10 mouse cellular contexts compared by ENCODE assay signal in genomic region chr16:18052322-18052721, GRCm38 (mm10). TPM values are rescaled to one million over a fixed set of nuclear protein-coding genes. Genes with fewer than 3 reads are reported as not detected.
DNase-seq lines count a peak whose midpoint lies in the region; ATAC-seq and TF ChIP-seq lines count a peak whose summit lies in the region.
"Had no signal": no experiment of that assay in that cellular context is flagged by ENCODE, and none has a peak within 500 bp of the region (broad histone marks: within the 10 kb centered on the region; RNA-seq: fewer than 3 reads in every experiment).

No protein-coding gene starts in this region.

- no peak overlapping the region for H3K9ac ChIP-seq in lung, embryonic 14.5 days
- no peak overlapping the region for H3K9ac ChIP-seq in forebrain, embryonic 13.5 days
- no peak overlapping the region for H3K9ac ChIP-seq in hindbrain, embryonic 15.5 days
- H3K9ac ChIP-seq in neural tube, embryonic 13.5 days = no peak overlapping the region

- no peaks in the 10 kb centered on the region for H3K36me3 ChIP-seq in lung, embryonic 14.5 days (ENCODE audit: insufficient read depth)
- H3K36me3 ChIP-seq in forebrain, embryonic 13.5 days (ENCODE audit: poor library complexity, severe bottlenecking) = no peaks in the 10 kb centered on the region
- H3K36me3 ChIP-seq in hindbrain, embryonic 15.5 days = no peaks in the 10 kb centered on the region
- H3K36me3 ChIP-seq in neural tube, embryonic 13.5 days = no peaks in the 10 kb centered on the region
- H3K36me3 ChIP-seq: heart, embryonic 13.5 days had no signal

- no peaks in the 10 kb centered on the region for H3K27me3 ChIP-seq in lung, embryonic 14.5 days (ENCODE audit: insufficient read depth, low read length)
- H3K27me3 ChIP-seq in forebrain, embryonic 13.5 days = peaks cover 8% of the 10 kb centered on the region; the same call in 1 of the 2 replicates
- H3K27me3 ChIP-seq in hindbrain, embryonic 15.5 days = no peaks in the 10 kb centered on the region
- peaks cover 2% of the 10 kb centered on the region; the same call in 1 of the 2 replicates for H3K27me3 ChIP-seq in neural tube, embryonic 13.5 days

- WGBS in lung, embryonic 14.5 days = 51% methylated on average over 7 of the region's 7 CpGs
- WGBS in forebrain, embryonic 13.5 days = 55% methylated on average over 7 of the region's 7 CpGs
- WGBS in hindbrain, embryonic 15.5 days = 50% methylated on average over 7 of the region's 7 CpGs
- 54% methylated on average over 7 of the region's 7 CpGs for WGBS in neural tube, embryonic 13.5 days

- peak; percentile 43; the same call in 1 of the 2 replicates for ATAC-seq in lung, embryonic 14.5 days (ENCODE audit: insufficient read depth)
- peak; percentile 60 for ATAC-seq in forebrain, embryonic 13.5 days
- ATAC-seq in hindbrain, embryonic 15.5 days (ENCODE audit: low FRiP score, low read depth) = peak; percentile 40; the same call in 1 of the 2 replicates
- ATAC-seq in neural tube, embryonic 13.5 days (ENCODE audit: low read depth) = peak; percentile 53

- H3K9me3 ChIP-seq in lung, embryonic 14.5 days (ENCODE audit: low read depth, low read length) = no peaks in the 10 kb centered on the region
- H3K9me3 ChIP-seq in forebrain, embryonic 13.5 days (replicated peaks) = no peaks in the 10 kb centered on the region
- H3K9me3 ChIP-seq in hindbrain, embryonic 15.5 days = no peaks in the 10 kb centered on the region
- no peaks in the 10 kb centered on the region for H3K9me3 ChIP-seq in neural tube, embryonic 13.5 days
- H3K9me3 ChIP-seq: heart, embryonic 13.5 days had no signal

- no peak overlapping the region for H3K4me3 ChIP-seq in lung, embryonic 14.5 days (ENCODE audit: low read depth, low read length)
- no peak overlapping the region for H3K4me3 ChIP-seq in forebrain, embryonic 13.5 days
- H3K4me3 ChIP-seq in hindbrain, embryonic 15.5 days = no peak overlapping the region
- no peak overlapping the region for H3K4me3 ChIP-seq in neural tube, embryonic 13.5 days
- H3K4me3 ChIP-seq: heart, embryonic 13.5 days had no signal

- TF ChIP-seq CTCF in lung, embryonic 14.5 days (IDR thresholded peaks at IDR 0.05; ENCODE audit: low read depth) = no peak

- no peak overlapping the region for H3K4me2 ChIP-seq in lung, embryonic 14.5 days
- no peak overlapping the region for H3K4me2 ChIP-seq in forebrain, embryonic 13.5 days
- peak overlapping the region; percentile 44; the same call in 1 of the 2 replicates for H3K4me2 ChIP-seq in hindbrain, embryonic 15.5 days
- no peak overlapping the region for H3K4me2 ChIP-seq in neural tube, embryonic 13.5 days

- no peak for DNase-seq in lung, embryonic 14.5 days
- no peak for DNase-seq in lung, postnatal 25 days (ENCODE audit: low spot score)
- no peak for DNase-seq in layer of hippocampus, postnatal 10 days (ENCODE audit: low spot score in 2 of 2)
- no peak for DNase-seq in urinary bladder, postnatal 10 days (ENCODE audit: low spot score)
- DNase-seq in spleen, postnatal 14 days (ENCODE audit: low spot score in 2 of 2) = no peak

- no peaks in the 10 kb centered on the region for H3K4me1 ChIP-seq in lung, embryonic 14.5 days (ENCODE audit: insufficient read depth)
- H3K4me1 ChIP-seq in forebrain, embryonic 13.5 days = no peaks in the 10 kb centered on the region
- peaks cover 4% of the 10 kb centered on the region for H3K4me1 ChIP-seq in hindbrain, embryonic 15.5 days (replicated peaks)
- peaks cover 4% of the 10 kb centered on the region for H3K4me1 ChIP-seq in neural tube, embryonic 13.5 days (replicated peaks)

- H3K27ac ChIP-seq in lung, embryonic 14.5 days (ENCODE audit: low read depth) = no peak overlapping the region
- H3K27ac ChIP-seq in forebrain, embryonic 13.5 days = no peak overlapping the region
- H3K27ac ChIP-seq in hindbrain, embryonic 15.5 days (replicated peaks) = no peak overlapping the region
- no peak overlapping the region for H3K27ac ChIP-seq in neural tube, embryonic 13.5 days (replicated peaks)
- H3K27ac ChIP-seq: heart, embryonic 13.5 days; macrophage had no signal

RNA-seq across cellular contexts. Expression of gene Dgcr6, which starts 0.3 kb away (rescaled TPM):
- 93.8 and 97.3 TPM in 2 replicates for polyA plus RNA-seq in lung, embryonic 14.5 days (2014; fragmentation: Nextera tagmentation; extraction: Ambion mirVana)
- 164 and 168 TPM in 2 replicates for polyA plus RNA-seq in forebrain, embryonic 13.5 days (2015; fragmentation: Nextera tagmentation; extraction: Ambion mirVana)
- polyA plus RNA-seq in hindbrain, embryonic 15.5 days (2015; fragmentation: Nextera tagmentation; extraction: Ambion mirVana) = 155 and 158 TPM in 2 replicates
- polyA plus RNA-seq in neural tube, embryonic 13.5 days (2015; fragmentation: Nextera tagmentation; extraction: Ambion mirVana) = 170 and 172 TPM in 2 replicates
- 100 to 1,000 TPM in 1 of 2 experiments, 10 to 100 TPM in 1; 87.0 to 112 TPM for total RNA-seq in layer of hippocampus, postnatal 10 days (2021)

RNA-seq across cellular contexts. Expression of gene Prodh, which starts 37.7 kb away (rescaled TPM):
- 14.8 and 17.5 TPM in 2 replicates for polyA plus RNA-seq in lung, embryonic 14.5 days (2014; fragmentation: Nextera tagmentation; extraction: Ambion mirVana)
- polyA plus RNA-seq in forebrain, embryonic 13.5 days (2015; fragmentation: Nextera tagmentation; extraction: Ambion mirVana) = 3.7 and 6.3 TPM in 2 replicates
- polyA plus RNA-seq in hindbrain, embryonic 15.5 days (2015; fragmentation: Nextera tagmentation; extraction: Ambion mirVana) = 4.3 and 4.9 TPM in 2 replicates
- 3.2 and 4.7 TPM in 2 replicates for polyA plus RNA-seq in neural tube, embryonic 13.5 days (2015; fragmentation: Nextera tagmentation; extraction: Ambion mirVana)
- 10 to 100 TPM; 15.8 to 17.3 TPM for total RNA-seq in layer of hippocampus, postnatal 10 days (2021)
